Mouse (Mus musculus): ENCODE measurements around the gene Psmg1. TPM values are rescaled to one million over a fixed set of nuclear protein-coding genes. Genes with fewer than 3 reads are reported as not detected.
A peak's percentile ranks its signal among the peaks of the same experiment; 100 is the strongest.

Gene Psmg1
- total RNA-seq, 4 experiments from 2014 or later = 26.9 to 39.3 (median 33.3) TPM

DNA sequence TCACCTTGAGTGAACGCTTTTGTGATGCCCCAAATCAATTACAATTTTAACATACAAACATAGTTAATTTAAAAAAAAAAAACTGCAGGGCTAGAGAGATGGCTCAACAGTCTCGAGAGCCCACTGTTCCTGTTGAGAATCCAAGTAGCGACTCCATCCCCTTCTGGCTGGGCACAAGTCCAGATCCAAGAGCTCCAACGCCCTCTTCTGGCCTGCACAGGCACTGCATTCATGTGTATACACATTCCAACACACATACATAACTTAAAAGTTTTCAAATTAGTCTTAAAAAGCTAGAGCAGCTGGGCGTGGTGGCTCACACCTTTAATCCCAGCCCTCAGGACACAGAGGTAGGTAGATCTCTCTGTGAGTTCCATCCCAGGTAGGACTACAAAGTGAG is 34.1 kb downstream of the Psmg1 start:
- no peak for DNase-seq

GRCm38 (mm10) chr16:95955716-95956346 is 34.9 kb downstream of the Psmg1 start:
- DNase-seq = no peak

GRCm38 (mm10) chr16:95954341-95954740 is 36.4 kb downstream of the Psmg1 start:
- DNase-seq = no peak

DNA sequence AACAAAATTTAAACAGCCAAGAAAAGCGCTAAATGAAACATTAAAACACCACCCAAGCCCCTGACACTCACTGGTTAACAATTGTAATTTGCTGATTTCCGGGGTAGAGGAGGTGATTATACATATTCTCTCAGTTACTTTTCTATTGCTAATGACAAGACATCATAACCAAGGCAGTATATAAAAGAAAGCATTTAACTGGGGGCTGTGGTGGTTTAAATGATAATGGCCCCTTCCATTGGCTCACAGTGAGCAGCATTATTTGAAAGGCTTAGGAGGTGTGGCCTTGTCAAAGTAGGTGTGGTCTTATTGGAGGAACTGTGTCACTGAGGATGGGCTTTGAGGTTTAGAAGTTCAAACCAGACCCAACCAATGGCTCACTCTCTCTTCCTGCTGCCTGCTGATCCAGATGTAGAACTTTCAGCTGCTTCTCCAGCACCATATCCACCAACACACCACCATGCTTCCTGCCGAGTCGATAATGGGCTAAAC is 37.6 kb downstream of the Psmg1 start:
- DNase-seq = no peak

GRCm38 (mm10) chr16:95951471-95951870 is 39.3 kb downstream of the Psmg1 start:
- no peak for DNase-seq

DNA sequence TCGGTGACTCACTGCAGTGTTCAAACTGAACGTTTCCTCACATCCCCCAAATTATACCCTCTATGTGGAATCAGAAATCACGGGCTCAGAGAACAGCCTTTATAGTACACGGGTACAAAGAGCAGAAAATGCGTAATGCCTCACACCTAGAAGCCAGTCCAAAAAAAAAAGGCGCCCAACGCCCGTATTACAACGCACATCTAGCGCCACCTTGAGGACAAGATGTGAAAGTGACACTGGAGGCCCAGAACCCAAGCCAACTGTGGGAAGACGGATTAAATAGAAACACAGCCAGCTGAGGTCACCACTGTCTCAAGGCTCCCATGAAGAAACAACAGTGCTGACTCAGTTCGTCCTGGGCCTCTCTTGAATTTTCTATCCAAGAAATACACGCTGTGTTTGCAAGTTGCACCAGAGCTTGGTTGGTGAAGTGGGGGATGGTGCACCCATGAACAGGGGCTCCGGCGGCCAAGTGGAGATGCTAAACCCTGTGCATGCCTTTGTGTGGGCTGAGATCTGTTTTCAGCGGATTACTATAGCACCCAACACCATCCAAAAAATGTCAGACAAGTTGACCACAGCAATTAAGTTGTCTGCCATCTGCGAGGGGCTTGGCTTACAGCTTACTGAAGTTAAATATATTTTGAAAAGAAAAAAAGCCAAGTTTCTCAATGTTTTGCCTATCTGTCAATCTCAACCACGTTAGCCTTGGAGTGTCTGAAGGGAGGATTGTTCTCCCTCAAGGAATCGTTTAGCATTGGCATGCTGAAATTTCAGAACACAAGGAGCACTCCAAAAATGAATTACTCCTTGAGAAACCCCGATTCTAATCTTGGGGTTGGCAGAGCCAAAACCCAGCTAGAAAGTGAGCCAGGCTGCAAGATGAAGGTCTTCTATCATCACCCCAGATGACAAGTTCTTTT is 45.1 kb downstream of the Psmg1 start:
- DNase-seq = peak; percentile 78

- no peak for DNase-seq
Observed at GRCm38 (mm10) chr16:95943186-95943585, 47.6 kb downstream of the Psmg1 start.

- no peak for DNase-seq
Observed at GRCm38 (mm10) chr16:95941575-95941974, 49.2 kb downstream of the Psmg1 start.

GRCm38 (mm10) chr16:95935495-95935961 is 55.2 kb downstream of the Psmg1 start:
- DNase-seq = no peak

DNA sequence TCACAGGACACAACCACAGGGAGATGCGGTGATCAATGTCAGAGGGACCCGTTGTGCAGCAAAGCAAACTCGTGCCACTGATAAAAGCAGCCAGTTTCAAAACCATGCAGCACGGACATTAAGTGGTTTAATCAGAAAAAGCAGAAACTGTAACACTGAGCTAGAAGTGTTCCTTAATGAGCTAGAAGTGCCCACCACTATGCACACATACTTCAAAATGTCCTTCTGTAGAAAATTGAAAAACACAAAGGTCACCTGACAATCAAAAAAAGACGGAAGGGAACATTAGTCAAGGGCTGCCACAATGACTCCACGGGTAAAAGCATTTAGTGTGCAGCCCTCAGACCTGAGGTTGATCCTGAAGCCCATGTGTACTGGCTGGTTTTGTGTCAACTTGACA is 57.9 kb downstream of the Psmg1 start:
- DNase-seq = no peak

DNA sequence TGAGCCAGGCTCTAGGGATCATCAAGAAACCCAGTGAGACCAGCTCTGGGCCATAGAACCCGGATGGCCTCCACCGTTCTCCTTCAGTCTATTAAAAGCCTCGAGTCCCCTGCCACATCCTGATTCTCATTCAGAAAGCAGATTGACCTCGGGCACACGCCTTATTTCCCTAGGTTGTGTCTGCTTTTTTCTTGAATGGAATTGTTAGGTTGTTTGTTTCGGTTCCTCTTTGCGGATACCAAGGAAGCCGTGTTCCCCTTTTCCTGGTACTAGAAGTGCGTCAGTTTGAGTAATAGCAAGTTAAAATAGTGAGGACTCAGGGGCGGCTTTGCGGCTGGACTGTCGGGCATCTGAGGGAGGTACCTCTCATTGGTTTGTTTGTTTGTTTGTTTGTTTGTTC is 59.3 kb downstream of the Psmg1 start:
- DNase-seq = no peak

Small RNA genes within 50 kb of the gene (microRNA-seq; reads per million reads assigned to microRNA genes)
- 0 reads per million in 2 experiments for gene Gm27833

Other genes with a start within 250 kb of the Psmg1 start
- 100 to 1,000 TPM in 2 of 4 experiments, 10 to 100 TPM in 2; 73.1 to 126 (median 88.6) TPM for gene Brwd1, start 91.6 kb upstream of the Psmg1 start, total RNA-seq (2022)
- 100 to 1,000 TPM; 154 to 239 (median 191) TPM for gene Hmgn1, start 136.8 kb upstream of the Psmg1 start, total RNA-seq (2022)
- 10 to 100 TPM; 38.4 to 50.7 (median 45.8) TPM for gene Wrb, start 154.4 kb upstream of the Psmg1 start, total RNA-seq (2022)
- gene Lca5l, start 201.3 kb upstream of the Psmg1 start, total RNA-seq (2022) = 1 to 10 TPM; 2.0 to 5.5 (median 2.9) TPM
- gene Sh3bgr, start 209.5 kb upstream of the Psmg1 start, total RNA-seq (2022) = 10 to 100 TPM; 17.2 to 37.2 (median 31.4) TPM
- under 1 TPM; 0.40 to 0.55 (median 0.51) TPM for gene B3galt5, start 244.8 kb upstream of the Psmg1 start, total RNA-seq (2022)